ENCODE assay signal across 28 mouse cellular contexts in the genomic region with DNA sequence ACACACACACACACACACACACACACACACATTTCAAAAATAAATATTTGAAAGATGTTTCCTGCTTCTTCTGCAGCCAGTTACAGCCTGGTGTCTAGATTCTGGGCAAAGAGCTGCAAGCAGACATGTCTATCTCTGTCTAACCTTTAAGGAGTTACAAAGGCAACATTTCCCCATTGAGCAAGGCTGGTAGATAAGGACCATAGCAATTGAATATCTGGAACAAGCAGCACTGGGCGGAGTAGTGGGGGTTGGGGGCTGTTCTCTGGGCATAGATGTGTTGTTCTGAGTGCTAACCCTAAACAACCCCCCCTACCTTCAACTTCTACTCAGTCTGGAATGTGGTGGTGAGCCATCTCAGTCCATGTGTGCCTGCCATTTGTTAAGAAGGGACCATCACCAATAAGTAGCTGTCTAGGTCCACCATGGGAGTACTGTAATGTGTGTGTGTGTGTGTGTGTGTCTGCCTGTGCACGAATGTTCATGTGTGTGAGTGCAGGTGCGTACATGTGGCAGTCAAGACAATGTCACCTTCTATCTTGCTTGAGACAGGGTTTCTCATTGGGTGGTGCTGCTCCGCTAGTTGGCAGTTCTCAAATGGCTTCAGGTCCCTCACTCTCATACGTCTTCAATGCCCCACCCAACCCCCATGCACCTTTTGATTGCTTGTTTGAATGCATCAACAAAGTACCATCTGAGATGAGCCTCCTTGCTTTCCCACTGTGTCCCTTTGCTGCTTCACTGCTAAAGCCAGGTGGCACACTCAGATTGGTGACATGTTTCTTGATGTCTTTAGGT.
DNase-seq lines count a peak whose midpoint lies in the region; ATAC-seq and TF ChIP-seq lines count a peak whose summit lies in the region.
"Had no signal": no experiment of that assay in that cellular context is flagged by ENCODE, and none has a peak within 500 bp of the region (broad histone marks: within the 10 kb centered on the region; RNA-seq: fewer than 3 reads in every experiment).

No protein-coding gene starts in this region.

- H3K4me3 ChIP-seq in liver, embryonic 15.5 days (replicated peaks) = no peak overlapping the region
- no peak overlapping the region for H3K4me3 ChIP-seq in midbrain, postnatal 0 days (ENCODE audit: low read depth, low read length)
- H3K4me3 ChIP-seq: embryonic facial prominence, embryonic 13.5 days; erythroblast, embryonic 14.5 days; forebrain, embryonic 13.5 days; heart, embryonic 10.5 days; heart, embryonic 15.5 days; hindbrain, embryonic 12.5 days had no signal

- H3K9me3 ChIP-seq in liver, embryonic 15.5 days (replicated peaks) = no peaks in the 10 kb centered on the region
- no peaks in the 10 kb centered on the region for H3K9me3 ChIP-seq in midbrain, postnatal 0 days (ENCODE audit: low read length)
- H3K9me3 ChIP-seq: embryonic facial prominence, embryonic 13.5 days; forebrain, embryonic 13.5 days; heart, embryonic 10.5 days; heart, embryonic 15.5 days; hindbrain, embryonic 12.5 days had no signal

- ATAC-seq in liver, embryonic 15.5 days (ENCODE audit: insufficient read depth) = peak; percentile 88
- no peak for ATAC-seq in midbrain, postnatal 0 days (ENCODE audit: low FRiP score)
- ATAC-seq in frontal cortex, adult (ENCODE audit: low TSS enrichment) = no peak
- ATAC-seq: activated CD4-positive, CD25-positive, alpha-beta regulatory T cell, adult 4 months; forebrain, embryonic 13.5 days; intestine, postnatal 0 days; lung, postnatal 0 days had no signal

- no peaks in the 10 kb centered on the region for H3K27me3 ChIP-seq in liver, embryonic 15.5 days
- H3K27me3 ChIP-seq in midbrain, postnatal 0 days (ENCODE audit: insufficient read depth, low read length) = no peaks in the 10 kb centered on the region
- H3K27me3 ChIP-seq: embryonic facial prominence, embryonic 13.5 days; forebrain, embryonic 13.5 days; heart, embryonic 15.5 days; hindbrain, embryonic 12.5 days had no signal

- no peak overlapping the region for H3K4me2 ChIP-seq in liver, embryonic 15.5 days
- no peak overlapping the region for H3K4me2 ChIP-seq in midbrain, postnatal 0 days (ENCODE audit: low read depth, low read length, poor library complexity, severe bottlenecking)
- H3K4me2 ChIP-seq: embryonic facial prominence, embryonic 13.5 days; forebrain, embryonic 13.5 days; heart, embryonic 15.5 days; hindbrain, embryonic 12.5 days had no signal

- TF ChIP-seq CTCF in midbrain, postnatal 0 days (IDR thresholded peaks at IDR 0.05) = no peak

- H3K36me3 ChIP-seq in liver, embryonic 15.5 days (replicated peaks) = no peaks in the 10 kb centered on the region
- no peaks in the 10 kb centered on the region for H3K36me3 ChIP-seq in midbrain, postnatal 0 days (ENCODE audit: insufficient read depth, low read length)
- H3K36me3 ChIP-seq: embryonic facial prominence, embryonic 13.5 days; heart, embryonic 10.5 days; heart, embryonic 15.5 days; hindbrain, embryonic 12.5 days had no signal

- 46% methylated on average over 5 of the region's 5 CpGs for WGBS in liver, embryonic 15.5 days (ENCODE audit: insufficient replicate concordance)
- 88% methylated on average over 5 of the region's 5 CpGs for WGBS in midbrain, postnatal 0 days

- H3K4me1 ChIP-seq in liver, embryonic 15.5 days (replicated peaks) = peaks cover 18% of the 10 kb centered on the region
- H3K4me1 ChIP-seq in midbrain, postnatal 0 days (ENCODE audit: insufficient read depth, low read length) = no peaks in the 10 kb centered on the region
- H3K4me1 ChIP-seq: embryonic facial prominence, embryonic 13.5 days; forebrain, embryonic 13.5 days; heart, embryonic 10.5 days; heart, embryonic 15.5 days; hindbrain, embryonic 12.5 days had no signal

- DNase-seq in c-Kit-positive CD71-positive TER-119-negative erythroid progenitor cells, embryonic 14.5 days (ENCODE audit: low read depth) = peak; percentile 23
- peak; percentile 60 for DNase-seq in liver
- DNase-seq in neural tube, embryonic 10.5 days (ENCODE audit: extremely low spot score, low spot score) = no peak
- DNase-seq in midbrain, postnatal 0 days (ENCODE audit: low spot score) = no peak
- DNase-seq in adrenal gland, postnatal 25 days = no peak
- DNase-seq: adrenal gland, adult 2 months; cerebellum, adult 11 months; cerebellum, adult 9-10 months; gastrocnemius, postnatal 14 days; kidney, postnatal 14 days; layer of hippocampus, adult 9-11 months; lung, postnatal 4 days; midbrain, embryonic 14.5 days; right cerebral cortex, adult 18-20 months; thymus, adult 18-20 months; thymus, postnatal 25 days had no signal

- no peak overlapping the region for H3K27ac ChIP-seq in liver, embryonic 15.5 days (replicated peaks)
- no peak overlapping the region for H3K27ac ChIP-seq in midbrain, postnatal 0 days (ENCODE audit: low read depth, low read length)
- H3K27ac ChIP-seq: embryonic facial prominence, embryonic 13.5 days; forebrain, embryonic 13.5 days; heart, embryonic 10.5 days; heart, embryonic 15.5 days; hindbrain, embryonic 12.5 days; stomach, postnatal 0 days had no signal

- H3K9ac ChIP-seq in liver, embryonic 15.5 days = no peak overlapping the region
- H3K9ac ChIP-seq in midbrain, postnatal 0 days (replicated peaks; ENCODE audit: low read length, poor library complexity, severe bottlenecking) = no peak overlapping the region
- H3K9ac ChIP-seq: embryonic facial prominence, embryonic 13.5 days; forebrain, embryonic 13.5 days; heart, embryonic 15.5 days; hindbrain, embryonic 12.5 days had no signal

Comparison
In these comparisons a context has a peak if more than half of its experiments do, and no peak if none do; other contexts are left out.
1. DNase-seq: peak in c-Kit-positive CD71-positive TER-119-negative erythroid progenitor cells, embryonic 14.5 days (single experiment) and liver (single experiment); none in neural tube, embryonic 10.5 days (single experiment), midbrain, postnatal 0 days (single experiment) and adrenal gland, postnatal 25 days (single experiment).